Mouse (Mus musculus): ENCODE results near the gene Wdr1. TPM values are rescaled to one million over a fixed set of nuclear protein-coding genes. Genes with fewer than 3 reads are reported as not detected.
"Not testable (repeated sequence)": the region's sequence is repeated elsewhere in the genome, so short reads cannot be mapped to it uniquely, and the experiment has no call there.

The Wdr1 gene
- polyA plus RNA-seq, 1 experiment from 2014 or later: 173 TPM

- no peak overlapping the region for H3K27ac ChIP-seq
- H3K36me3 ChIP-seq (replicated peaks): no peaks in the 10 kb centered on the region
- H3K27me3 ChIP-seq (ENCODE audit: poor library complexity, severe bottlenecking): peaks cover 6% of the 10 kb centered on the region; the same call in 1 of the 2 replicates
- no peak overlapping the region for H3K4me3 ChIP-seq
- H3K9me3 ChIP-seq: no peaks in the 10 kb centered on the region
- WGBS: 78% methylated on average over 7 of the region's 7 CpGs
- H3K4me1 ChIP-seq: peaks cover 36% of the 10 kb centered on the region
- DNase-seq (ENCODE audit: extremely low spot score, low spot score): no peak
These were observed 79.4 kb downstream of the Wdr1 start for GRCm38 (mm10) chr5:38483518-38484110.

- no peak for DNase-seq (ENCODE audit: extremely low spot score, low spot score)
- Histone ChIP-seq H3K27me3 (ENCODE audit: poor library complexity, severe bottlenecking) (peaks cover 6% of the 10 kb centered on the region; the same call in 1 of the 2 replicates), H3K4me1 (peaks cover 29% of the 10 kb centered on the region), H3K4me3 (no peak overlapping the region), H3K9me3 (no peaks in the 10 kb centered on the region), H3K27ac (no peak overlapping the region), H3K36me3 (replicated peaks) (no peaks in the 10 kb centered on the region)
- WGBS: 84% methylated on average over 10 of the region's 10 CpGs
These were observed 82.0 kb downstream of the Wdr1 start for GRCm38 (mm10) chr5:38480822-38481707.

- Histone ChIP-seq H3K27me3 (ENCODE audit: poor library complexity, severe bottlenecking) (peaks cover 6% of the 10 kb centered on the region; the same call in 1 of the 2 replicates), H3K4me3 (peak overlapping the region; percentile 36), H3K9me3 (no peaks in the 10 kb centered on the region), H3K27ac (peak overlapping the region; percentile 80), H3K36me3 (replicated peaks) (no peaks in the 10 kb centered on the region), H3K4me1 (peaks cover 29% of the 10 kb centered on the region)
- WGBS: 37% methylated on average over 22 of the region's 22 CpGs
- peak; percentile 25 for DNase-seq (ENCODE audit: extremely low spot score, low spot score)
These were observed 82.9 kb downstream of the Wdr1 start for GRCm38 (mm10) chr5:38479908-38480725.

GRCm38 (mm10) chr5:38479545-38479907 lies 83.5 kb downstream of the Wdr1 start:
- Histone ChIP-seq H3K27ac (peak overlapping the region; percentile 80), H3K4me1 (peaks cover 29% of the 10 kb centered on the region), H3K4me3 (peak overlapping the region; percentile 36; the same call in 1 of the 2 replicates)
- not testable (repeated sequence) for DNase-seq (ENCODE audit: extremely low spot score, low spot score); H3K36me3 ChIP-seq (replicated peaks); H3K27me3 ChIP-seq (ENCODE audit: poor library complexity, severe bottlenecking); H3K9me3 ChIP-seq

GRCm38 (mm10) chr5:38479027-38479426 lies 84.0 kb downstream of the Wdr1 start:
- no peaks in the 10 kb centered on the region for H3K36me3 ChIP-seq (replicated peaks)
- no peak for DNase-seq (ENCODE audit: extremely low spot score, low spot score)

GRCm38 (mm10) chr5:38477731-38478445 lies 85.1 kb downstream of the Wdr1 start:
- H3K36me3 ChIP-seq (replicated peaks): no peaks in the 10 kb centered on the region
- 95% methylated on average over 7 of the region's 7 CpGs for WGBS
- no peak for DNase-seq (ENCODE audit: extremely low spot score, low spot score)
- no peaks in the 10 kb centered on the region for H3K9me3 ChIP-seq
- H3K27me3 ChIP-seq (ENCODE audit: poor library complexity, severe bottlenecking): peaks cover 6% of the 10 kb centered on the region; the same call in 1 of the 2 replicates
- peaks cover 22% of the 10 kb centered on the region for H3K4me1 ChIP-seq
- H3K4me3 ChIP-seq: no peak overlapping the region
- no peak overlapping the region for H3K27ac ChIP-seq

More at GRCm38 (mm10) chr5:38479027-38479426, 84.0 kb downstream of the Wdr1 start:
- Histone ChIP-seq H3K4me3 (no peak overlapping the region), H3K27me3 (ENCODE audit: poor library complexity, severe bottlenecking) (peaks cover 6% of the 10 kb centered on the region; the same call in 1 of the 2 replicates), H3K9me3 (no peaks in the 10 kb centered on the region), H3K27ac (no peak overlapping the region), H3K4me1 (peaks cover 24% of the 10 kb centered on the region)
- WGBS: 66% methylated on average over 4 of the region's 4 CpGs

GRCm38 (mm10) chr5:38476861-38477565 lies 86.0 kb downstream of the Wdr1 start:
- Histone ChIP-seq H3K36me3 (replicated peaks) (no peaks in the 10 kb centered on the region), H3K27ac (no peak overlapping the region), H3K4me3 (no peak overlapping the region), H3K4me1 (peaks cover 22% of the 10 kb centered on the region), H3K27me3 (ENCODE audit: poor library complexity, severe bottlenecking) (peaks cover 6% of the 10 kb centered on the region; the same call in 1 of the 2 replicates), H3K9me3 (no peaks in the 10 kb centered on the region)
- WGBS: 93% methylated on average over 25 of the region's 25 CpGs
- no peak for DNase-seq (ENCODE audit: extremely low spot score, low spot score)

Other genes starting within 250 kb of the Wdr1 start
- 0.05 TPM in 1 of 2 replicates, not detected in the other for gene Drd5, start 243.9 kb downstream of the Wdr1 start, polyA plus RNA-seq (2016; fragmentation: Nextera tagmentation; extraction: Ambion mirVana)
- 0.22 and 0.47 TPM in 2 replicates for gene Slc2a9, start 60.1 kb downstream of the Wdr1 start, polyA plus RNA-seq (2016; fragmentation: Nextera tagmentation; extraction: Ambion mirVana)
- gene Zfp518b, start 121.6 kb upstream of the Wdr1 start, polyA plus RNA-seq (2016; fragmentation: Nextera tagmentation; extraction: Ambion mirVana): 42.0 and 43.4 TPM in 2 replicates

All from forebrain, embryonic 10.5 days (tissue).